ENCODE assay signal across 29 mouse cellular contexts in the genomic region with DNA sequence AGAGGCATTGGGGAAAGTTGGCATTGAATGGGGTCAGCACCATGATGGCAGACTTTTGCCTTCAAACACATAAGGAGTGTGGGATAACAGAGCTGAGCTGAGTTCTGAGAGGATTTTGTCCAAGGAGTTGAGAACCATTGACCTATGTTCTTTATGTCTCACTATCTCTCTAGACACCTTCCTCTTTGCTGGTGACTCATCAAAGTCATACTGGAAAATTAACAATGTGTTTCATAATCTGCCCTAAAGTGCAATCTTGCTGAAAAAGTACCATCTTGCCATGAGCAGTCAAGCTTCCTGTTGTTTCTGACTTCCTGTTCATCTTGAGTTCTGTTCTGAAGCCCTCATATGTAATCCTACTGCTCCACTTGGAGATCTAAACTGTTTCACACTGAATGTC. TPM values are rescaled to one million over a fixed set of nuclear protein-coding genes. Genes with fewer than 3 reads are reported as not detected.
DNase-seq lines count a peak whose midpoint lies in the region; ATAC-seq and TF ChIP-seq lines count a peak whose summit lies in the region.
"Had no signal": no experiment of that assay in that cellular context is flagged by ENCODE, and none has a peak within 500 bp of the region (broad histone marks: within the 10 kb centered on the region; RNA-seq: fewer than 3 reads in every experiment).

No protein-coding gene starts in this region.

- H3K4me1 ChIP-seq in lung, postnatal 0 days (ENCODE audit: insufficient read depth, low read depth, low read length), result no peaks in the 10 kb centered on the region
- H3K4me1 ChIP-seq in brown adipose tissue, adult 24 weeks (ENCODE audit: control insufficient read depth, insufficient read depth, insufficient read length, low read length), result no peaks in the 10 kb centered on the region
- no peaks in the 10 kb centered on the region for H3K4me1 ChIP-seq in liver, embryonic 15.5 days (replicated peaks)
- H3K4me1 ChIP-seq: embryonic facial prominence, embryonic 12.5 days; forebrain, embryonic 15.5 days; heart, embryonic 10.5 days; hindbrain, embryonic 13.5 days; lung, embryonic 15.5 days had no signal

- ATAC-seq in lung, postnatal 0 days, result no peak
- ATAC-seq in liver, embryonic 15.5 days (ENCODE audit: insufficient read depth), result 0 out of 2 replicates have a peak, but pooled peaks have one; percentile 43
- peak; percentile 95 for ATAC-seq in monocyte, adult 5-6 weeks (replicated peaks; ENCODE audit: insufficient number of reproducible peaks, low FRiP score, low TSS enrichment, poor library complexity, severe bottlenecking)
- ATAC-seq: forebrain, embryonic 15.5 days; inflammation-experienced regulatory T-cells, adult 6 months; Patski had no signal

- no peaks in the 10 kb centered on the region for H3K36me3 ChIP-seq in lung, postnatal 0 days (ENCODE audit: insufficient read depth, low read length)
- no peaks in the 10 kb centered on the region for H3K36me3 ChIP-seq in liver, embryonic 15.5 days (replicated peaks)
- H3K36me3 ChIP-seq: embryonic facial prominence, embryonic 12.5 days; forebrain, embryonic 15.5 days; heart, embryonic 10.5 days; hindbrain, embryonic 13.5 days; lung, embryonic 15.5 days had no signal

- DNase-seq in lung, postnatal 0 days (ENCODE audit: low spot score), result peak; percentile 13
- DNase-seq in lung, postnatal 14 days, result no peak
- no peak for DNase-seq in thymus, adult 18-20 months
- no peak for DNase-seq in MN1 (ENCODE audit: low spot score)
- DNase-seq in left cerebral cortex, adult 8-10 months (ENCODE audit: low spot score in 2 of 2), result no peak
- DNase-seq: adrenal gland, adult 8-10 months; B cell, adult 2 months; cerebellum, adult 2 months; gastrocnemius, postnatal 36 days; kidney, adult 8-10 months; kidney, postnatal 36 days; right cerebral cortex, postnatal 4 days; thymus, postnatal 25 days had no signal

- no peak overlapping the region for H3K27ac ChIP-seq in lung, postnatal 0 days (ENCODE audit: low read length)
- H3K27ac ChIP-seq in brown adipose tissue, adult 24 weeks (replicated peaks; ENCODE audit: low read depth, low read length), result peak overlapping the region; percentile 82
- H3K27ac ChIP-seq in liver, embryonic 15.5 days (replicated peaks), result no peak overlapping the region
- H3K27ac ChIP-seq: embryonic facial prominence, embryonic 12.5 days; forebrain, embryonic 15.5 days; heart, embryonic 10.5 days; hindbrain, embryonic 13.5 days; lung, embryonic 15.5 days had no signal

- H3K9ac ChIP-seq in lung, postnatal 0 days (replicated peaks; ENCODE audit: low read depth), result no peak overlapping the region
- H3K9ac ChIP-seq in liver, embryonic 15.5 days, result no peak overlapping the region
- H3K9ac ChIP-seq: embryonic facial prominence, embryonic 12.5 days; forebrain, embryonic 15.5 days; hindbrain, embryonic 13.5 days; lung, embryonic 15.5 days had no signal

- no peak overlapping the region for H3K4me2 ChIP-seq in lung, postnatal 0 days (replicated peaks; ENCODE audit: low read depth, low read length)
- no peak overlapping the region for H3K4me2 ChIP-seq in liver, embryonic 15.5 days
- H3K4me2 ChIP-seq: embryonic facial prominence, embryonic 12.5 days; forebrain, embryonic 15.5 days; hindbrain, embryonic 13.5 days; lung, embryonic 15.5 days; midbrain, embryonic 11.5 days had no signal

- no peak for TF ChIP-seq CTCF in lung, postnatal 0 days (IDR thresholded peaks at IDR 0.05)

- H3K4me3 ChIP-seq in lung, postnatal 0 days (ENCODE audit: low read depth, low read length), result no peak overlapping the region
- H3K4me3 ChIP-seq in brown adipose tissue, adult 24 weeks (ENCODE audit: insufficient read depth, low read depth, low read length), result no peak overlapping the region
- H3K4me3 ChIP-seq in liver, embryonic 15.5 days (replicated peaks), result no peak overlapping the region
- H3K4me3 ChIP-seq: embryonic facial prominence, embryonic 12.5 days; forebrain, embryonic 15.5 days; heart, embryonic 10.5 days; hindbrain, embryonic 13.5 days; lung, embryonic 15.5 days had no signal

- H3K9me3 ChIP-seq in lung, postnatal 0 days (ENCODE audit: low read length), result no peaks in the 10 kb centered on the region
- H3K9me3 ChIP-seq in liver, embryonic 15.5 days (replicated peaks), result no peaks in the 10 kb centered on the region
- H3K9me3 ChIP-seq: embryonic facial prominence, embryonic 12.5 days; forebrain, embryonic 15.5 days; hindbrain, embryonic 13.5 days; lung, embryonic 15.5 days had no signal

- no peaks in the 10 kb centered on the region for H3K27me3 ChIP-seq in lung, postnatal 0 days (replicated peaks; ENCODE audit: insufficient read depth, low read length)
- H3K27me3 ChIP-seq in liver, embryonic 15.5 days, result no peaks in the 10 kb centered on the region
- H3K27me3 ChIP-seq: embryonic facial prominence, embryonic 12.5 days; forebrain, embryonic 15.5 days; hindbrain, embryonic 13.5 days; lung, embryonic 15.5 days; Patski had no signal

- TF ChIP-seq EP300 in lung, postnatal 0 days (IDR thresholded peaks at IDR 0.05), result no peak

RNA-seq across cellular contexts. Expression of a gene that starts 9.2 kb away (rescaled TPM):
- 2.5 and 2.7 TPM in 2 replicates for polyA plus RNA-seq in lung, postnatal 0 days (2015; fragmentation: Nextera tagmentation; extraction: Ambion mirVana)
- not detected in 2 replicates for polyA plus RNA-seq in brown adipose tissue, adult 24 weeks (2012; ENCODE audit: insufficient read depth, insufficient read length, missing spikeins)
- polyA plus RNA-seq in liver, embryonic 15.5 days (2015; fragmentation: Nextera tagmentation; extraction: Ambion mirVana), result 0.58 and 0.64 TPM in 2 replicates
- total RNA-seq in monocyte, adult 5-6 weeks (2017), result 8.2 to 19.0 TPM (median 15.1 TPM) in 3 replicates
- not detected for total RNA-seq in left cerebral cortex, adult 8-10 months (2022)
- total RNA-seq: gastrocnemius, postnatal 36 days; left cerebral cortex, adult 18-20 months had no signal
- polyA plus RNA-seq: embryonic facial prominence, embryonic 12.5 days; forebrain, embryonic 15.5 days; heart, embryonic 10.5 days; hindbrain, embryonic 13.5 days; inflammation-experienced regulatory T-cells, adult 6 months; midbrain, embryonic 11.5 days; neural tube, embryonic 11.5 days; Patski had no signal

RNA-seq across cellular contexts. Expression of a gene that starts 23.1 kb away (rescaled TPM):
- polyA plus RNA-seq in lung, postnatal 0 days (2015; fragmentation: Nextera tagmentation; extraction: Ambion mirVana), result 28.0 and 31.1 TPM in 2 replicates
- 0.95 and 2.8 TPM in 2 replicates for polyA plus RNA-seq in brown adipose tissue, adult 24 weeks (2012; ENCODE audit: insufficient read depth, insufficient read length, missing spikeins)
- polyA plus RNA-seq in liver, embryonic 15.5 days (2015; fragmentation: Nextera tagmentation; extraction: Ambion mirVana), result 19.4 and 19.7 TPM in 2 replicates
- total RNA-seq in monocyte, adult 5-6 weeks (2017), result 8.1 to 22.2 TPM (median 17.4 TPM) in 3 replicates
- not detected for total RNA-seq in left cerebral cortex, adult 8-10 months (2022)
- total RNA-seq: gastrocnemius, postnatal 36 days had no signal
- polyA plus RNA-seq: neural tube, embryonic 11.5 days; Patski had no signal

RNA-seq across cellular contexts. Expression of a gene that starts 36.9 kb away (rescaled TPM):
- 1.1 and 4.7 TPM in 2 replicates for polyA plus RNA-seq in lung, postnatal 0 days (2015; fragmentation: Nextera tagmentation; extraction: Ambion mirVana)
- polyA plus RNA-seq in brown adipose tissue, adult 24 weeks (2012; ENCODE audit: insufficient read depth, insufficient read length, missing spikeins), result 0.46 TPM in 1 of 2 replicates, not detected in the other
- 1.1 and 1.2 TPM in 2 replicates for polyA plus RNA-seq in liver, embryonic 15.5 days (2015; fragmentation: Nextera tagmentation; extraction: Ambion mirVana)
- 87.3 to 131 TPM (median 125 TPM) in 3 replicates for total RNA-seq in monocyte, adult 5-6 weeks (2017)
- not detected for total RNA-seq in left cerebral cortex, adult 8-10 months (2022)
- total RNA-seq: gastrocnemius, postnatal 36 days; left cerebral cortex, adult 18-20 months had no signal
- polyA plus RNA-seq: brain, embryonic 14.5 days; cerebellum, adult 2 months; embryonic facial prominence, embryonic 12.5 days; forebrain, embryonic 15.5 days; hindbrain, embryonic 13.5 days; inflammation-experienced regulatory T-cells, adult 6 months; limb, embryonic 11.5 days; midbrain, embryonic 11.5 days; neural tube, embryonic 11.5 days; Patski had no signal

RNA-seq across cellular contexts. Expression of a gene that starts 55.4 kb away (rescaled TPM):
- not detected in 2 replicates for polyA plus RNA-seq in lung, postnatal 0 days (2015; fragmentation: Nextera tagmentation; extraction: Ambion mirVana)
- not detected in 2 replicates for polyA plus RNA-seq in brown adipose tissue, adult 24 weeks (2012; ENCODE audit: insufficient read depth, insufficient read length, missing spikeins)
- not detected in 2 replicates for polyA plus RNA-seq in liver, embryonic 15.5 days (2015; fragmentation: Nextera tagmentation; extraction: Ambion mirVana)
- total RNA-seq in monocyte, adult 5-6 weeks (2017), result not detected in 3 replicates
- not detected for total RNA-seq in left cerebral cortex, adult 8-10 months (2022)
- total RNA-seq: adrenal gland, adult 8-10 months; gastrocnemius, postnatal 36 days; left cerebral cortex, adult 18-20 months had no signal
- polyA plus RNA-seq: brain, embryonic 14.5 days; cerebellum, adult 2 months; embryonic facial prominence, embryonic 12.5 days; forebrain, embryonic 15.5 days; heart, embryonic 10.5 days; heart, postnatal 0 days; hindbrain, embryonic 13.5 days; inflammation-experienced regulatory T-cells, adult 6 months; limb, embryonic 11.5 days; lung, embryonic 15.5 days; midbrain, embryonic 11.5 days; neural tube, embryonic 11.5 days; Patski had no signal
